Mouse (Mus musculus) ES-E14 (cell line): ENCODE results near the gene Slc39a5. TPM values are rescaled to one million over a fixed set of nuclear protein-coding genes. Genes with fewer than 3 reads are reported as not detected.

ENCODE experiments used
- DNase-seq: peaks from one replicate; pipeline ENCODE4 v3.0.0-alpha.2; 2013; ENCODE audit warnings: low read depth, low spot score
- H3K27ac ChIP-seq: 2 replicates; pipeline ENCODE4 v1.5.1; 2012; ENCODE audit warnings: low read depth, mild to moderate bottlenecking, low read length, moderate library complexity, mixed read lengths; ENCODE audit not compliant: poor library complexity, insufficient read depth, severe bottlenecking
- H3K36me3 ChIP-seq: 2 replicates; pipeline ENCODE4 v1.6.1; 2012; ENCODE audit warnings: mild to moderate bottlenecking, low read length, moderate library complexity, mixed read lengths; ENCODE audit not compliant: control insufficient read depth, poor library complexity, insufficient read depth, severe bottlenecking
- H3K4me1 ChIP-seq, 2 experiments: fragments of 150-350 bp in 1 of 2; sonication (generic) in 1 of 2; 2 replicates each; pipeline ENCODE4 v1.6.1; 2012; ENCODE audit warnings: low read length in 2 of 2, mild to moderate bottlenecking in 1 of 2, mixed read lengths in 1 of 2; ENCODE audit not compliant: control insufficient read depth in 2 of 2, insufficient read depth in 2 of 2, poor library complexity in 1 of 2
- H3K4me3 ChIP-seq, 2 experiments: fragments of 150-350 bp in 1 of 2; sonication (generic) in 1 of 2; 2 replicates each; pipeline ENCODE4 v1.5.1; 2012; ENCODE audit warnings: low read length in 2 of 2, low read depth in 1 of 2, mild to moderate bottlenecking in 1 of 2, mixed read lengths in 1 of 2; ENCODE audit not compliant: insufficient read depth in 1 of 2, poor library complexity in 1 of 2, severe bottlenecking in 1 of 2
- H3K9ac ChIP-seq: 2 replicates; pipeline ENCODE4 v1.6.1; 2012; ENCODE audit warnings: low read depth, mild to moderate bottlenecking, low read length, mixed read lengths; ENCODE audit not compliant: poor library complexity, insufficient read depth, severe bottlenecking
- H3K9me3 ChIP-seq: fragments of 150-350 bp; sonication (generic); 2 replicates; pipeline ENCODE4 v1.6.1; 2012; ENCODE audit warnings: low read depth, mild to moderate bottlenecking, low read length; ENCODE audit not compliant: control insufficient read depth, insufficient read depth
- CHD2 ChIP-seq: IDR thresholded peaks from 2 replicates; pipeline ENCODE4 v1.6.1; 2014; ENCODE audit warnings: mild to moderate bottlenecking, low read depth, low read length, inconsistent platforms
- HCFC1 ChIP-seq: IDR thresholded peaks from 2 replicates; pipeline ENCODE4 v1.6.1; 2012; ENCODE audit warnings: low read length, inconsistent platforms, borderline replicate concordance; ENCODE audit not compliant: insufficient read depth
- MAFK ChIP-seq: IDR thresholded peaks from 2 replicates; pipeline ENCODE4 v1.6.1; 2014; ENCODE audit warnings: mild to moderate bottlenecking, low read depth, low read length, inconsistent platforms; ENCODE audit not compliant: insufficient read depth
- ZC3H11A ChIP-seq: IDR thresholded peaks from 2 replicates; pipeline ENCODE4 v1.6.1; 2012; ENCODE audit warnings: low read depth, mild to moderate bottlenecking, inconsistent platforms, low read length, borderline replicate concordance
- ZNF384 ChIP-seq: IDR thresholded peaks from 2 replicates; pipeline ENCODE4 v1.6.1; 2012; ENCODE audit warnings: low read depth, low read length, inconsistent platforms
- in situ Hi-C, 2 experiments: fragments of 600-800 bp; cut with MboI; formaldehyde crosslinking; loops; one replicate each; pipeline ENCODE4 v1.15.1; 2025; ENCODE audit warnings: low sequenced_read_pairs in 2 of 2, inconsistent platforms in 1 of 2; ENCODE audit not compliant: unreplicated experiment in 2 of 2
- total RNA-seq: library from RNA; depleted of rRNA; stranded (reverse); fragments of 300-350 nt; gene quantifications from 2 replicates; pipeline ENCODE4 v1.2.3, GENCODE M21; 2012; rRNA removed

The Slc39a5 gene
- total RNA-seq, 1 experiment = 0.36 TPM

DNA sequence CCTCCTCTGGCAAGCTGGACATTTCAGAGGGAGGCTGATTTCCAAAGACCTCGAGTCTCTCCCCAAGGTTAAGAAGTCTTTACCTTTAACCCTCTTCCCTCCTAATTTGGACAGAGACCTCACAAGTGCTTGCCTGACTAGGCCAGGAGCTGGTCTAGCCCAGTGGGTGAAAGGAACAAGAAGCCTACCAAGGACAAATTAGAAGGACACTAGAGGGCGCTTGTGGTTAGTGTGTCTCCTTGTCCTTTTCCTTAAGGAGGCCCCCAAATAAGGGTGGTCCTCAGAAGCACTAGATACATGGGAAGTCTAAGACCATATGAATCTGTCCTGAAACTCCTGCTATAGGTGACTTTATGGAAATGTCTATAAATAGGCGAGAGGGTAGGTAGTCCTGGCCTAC, 38.5 kb downstream of the Slc39a5 start:
- H3K4me1 ChIP-seq = peaks cover 0 to 2% of the 10 kb centered on the region in 2 experiments; a peak in 1 of 4 replicates
- in situ Hi-C loops = no loop called here
- no peaks in the 10 kb centered on the region for H3K9me3 ChIP-seq
- H3K27ac ChIP-seq = no peak overlapping the region
- no peak overlapping the region for H3K4me3 ChIP-seq
- TF ChIP-seq HCFC1 = no peak
- no peak for TF ChIP-seq ZNF384
- TF ChIP-seq CHD2 = no peak
- H3K9ac ChIP-seq = no peak overlapping the region
- no peak for DNase-seq
- peaks cover 56% of the 10 kb centered on the region for H3K36me3 ChIP-seq

DNA sequence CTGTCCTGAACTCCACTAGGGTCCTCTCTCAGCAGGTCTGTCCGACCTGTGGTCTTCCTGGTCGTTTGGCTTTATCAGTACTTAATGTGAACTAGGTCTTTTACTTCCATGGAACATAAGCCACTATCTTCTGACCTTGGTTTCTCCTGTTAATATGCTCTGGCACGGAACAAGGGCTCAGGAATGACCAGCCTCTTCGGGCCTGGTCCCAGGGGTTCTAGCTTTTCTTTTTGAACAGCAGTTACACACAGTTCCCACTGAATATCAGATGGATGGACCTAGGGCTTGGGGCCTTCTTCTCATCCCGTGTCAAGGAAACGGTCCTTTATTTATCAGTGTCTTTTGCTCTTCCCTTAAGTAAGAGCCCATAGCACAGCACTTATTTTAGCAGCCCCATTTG, 39.2 kb downstream of the Slc39a5 start:
- Histone ChIP-seq H3K9me3 (no peaks in the 10 kb centered on the region), H3K4me3 (no peak overlapping the region), H3K4me1 (peaks cover 0 to 2% of the 10 kb centered on the region in 2 experiments; a peak in 1 of 4 replicates), H3K36me3 (peaks cover 56% of the 10 kb centered on the region), H3K9ac (no peak overlapping the region), H3K27ac (no peak overlapping the region)
- no peak for DNase-seq
- in situ Hi-C loops = no loop called here
- TF ChIP-seq CHD2 = no peak
- TF ChIP-seq ZNF384 = no peak
- no peak for TF ChIP-seq MAFK
- TF ChIP-seq ZC3H11A = no peak

DNA sequence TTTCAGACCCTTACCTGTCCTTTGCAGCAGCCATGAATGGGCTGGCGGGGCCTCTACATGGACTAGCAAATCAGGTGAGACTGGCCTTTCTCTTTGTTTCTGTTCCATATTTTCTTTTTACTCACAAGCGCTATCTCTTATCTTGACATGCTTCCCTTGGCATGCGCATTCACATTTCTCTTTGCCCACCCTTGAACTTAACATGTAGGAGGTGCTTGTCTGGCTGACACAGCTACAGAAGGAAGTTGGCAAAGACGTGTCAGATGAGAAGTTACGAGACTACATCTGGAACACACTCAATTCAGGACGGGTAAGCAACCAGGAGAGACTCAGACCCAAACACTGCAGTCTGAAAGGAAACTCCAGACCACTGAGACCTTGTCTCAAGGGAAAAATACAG, 41.8 kb downstream of the Slc39a5 start:
- H3K9me3 ChIP-seq = no peaks in the 10 kb centered on the region
- H3K4me3 ChIP-seq = no peak overlapping the region
- in situ Hi-C loops = no loop called here
- H3K9ac ChIP-seq = no peak overlapping the region
- TF ChIP-seq ZC3H11A (no peak), HCFC1 (no peak), CHD2 (no peak), ZNF384 (no peak), MAFK (no peak)
- peaks cover 52% of the 10 kb centered on the region for H3K36me3 ChIP-seq
- H3K4me1 ChIP-seq = no peaks in the 10 kb centered on the region
- no peak overlapping the region for H3K27ac ChIP-seq
- DNase-seq = no peak

DNA sequence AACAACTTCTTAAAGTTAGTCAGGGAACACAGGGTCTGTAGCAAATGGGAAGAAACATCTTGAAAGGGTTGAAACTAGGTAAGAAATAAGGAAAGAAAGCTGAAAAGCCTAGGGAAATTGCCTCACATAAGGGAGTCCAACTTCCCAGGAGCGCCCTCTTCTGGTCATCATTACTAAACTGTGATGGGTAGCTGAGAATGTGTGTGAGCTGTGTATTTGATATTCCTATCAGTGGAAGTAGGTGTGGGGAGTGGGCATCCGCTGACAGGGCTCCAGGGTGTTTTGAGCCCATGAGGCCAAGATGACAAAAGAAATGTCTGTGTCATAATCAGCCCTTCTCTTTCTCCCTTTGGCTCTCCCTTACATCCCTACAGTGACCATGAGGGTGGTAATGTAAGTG, 42.2 kb downstream of the Slc39a5 start:
- H3K4me3 ChIP-seq = no peak overlapping the region
- DNase-seq = no peak
- H3K36me3 ChIP-seq = peaks cover 55% of the 10 kb centered on the region
- in situ Hi-C loops = no loop called here
- H3K9ac ChIP-seq = no peak overlapping the region
- no peaks in the 10 kb centered on the region for H3K4me1 ChIP-seq
- no peaks in the 10 kb centered on the region for H3K9me3 ChIP-seq
- TF ChIP-seq ZNF384 = no peak
- no peak for TF ChIP-seq CHD2
- no peak for TF ChIP-seq HCFC1
- no peak for TF ChIP-seq MAFK
- no peak for TF ChIP-seq ZC3H11A
- H3K27ac ChIP-seq = no peak overlapping the region

DNA sequence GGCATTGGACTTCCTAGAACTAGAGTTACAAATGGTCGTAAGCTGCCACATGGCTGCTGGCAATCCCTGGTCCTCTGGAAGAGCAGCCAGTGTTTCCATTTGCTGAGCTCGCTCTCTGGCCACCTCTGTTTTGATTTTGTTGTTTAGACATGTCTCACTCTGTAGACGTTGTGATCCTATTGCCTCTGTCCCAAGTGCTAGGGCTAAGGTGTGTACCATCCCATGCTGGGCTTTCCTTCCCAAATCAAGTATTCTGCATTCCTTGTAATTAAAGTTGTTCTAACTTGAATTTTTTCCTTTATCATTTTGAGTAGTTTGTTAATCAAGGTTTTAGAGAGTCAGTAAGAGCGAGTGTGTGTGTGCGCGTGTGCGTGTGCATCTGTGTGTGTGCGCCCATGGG, 53.5 kb downstream of the Slc39a5 start:
- DNase-seq = no peak
- H3K36me3 ChIP-seq = peaks cover 25% of the 10 kb centered on the region
- in situ Hi-C loops = no loop called here
- H3K9ac ChIP-seq = no peak overlapping the region
- TF ChIP-seq ZNF384 = no peak
- TF ChIP-seq ZC3H11A = no peak
- no peak for TF ChIP-seq MAFK
- TF ChIP-seq HCFC1 = no peak
- no peak for TF ChIP-seq CHD2
- H3K9me3 ChIP-seq = no peaks in the 10 kb centered on the region
- H3K4me3 ChIP-seq = no peak overlapping the region
- H3K27ac ChIP-seq = no peak overlapping the region
- H3K4me1 ChIP-seq = peaks cover 5 to 7% of the 10 kb centered on the region in 2 experiments; a peak in 3 of 4 replicates

Other genes starting within 250 kb of the Slc39a5 start
- 23.2 and 30.8 TPM in 2 replicates for gene Rbms2, start 220.9 kb downstream of the Slc39a5 start, total RNA-seq
- gene Gls2, start 206.8 kb downstream of the Slc39a5 start, total RNA-seq = 21.9 and 40.7 TPM in 2 replicates
- gene Spryd4, start 189.4 kb downstream of the Slc39a5 start, total RNA-seq = 22.1 and 24.9 TPM in 2 replicates
- 2.8 and 6.8 TPM in 2 replicates for gene Mip, start 175.4 kb downstream of the Slc39a5 start, total RNA-seq
- 69.7 and 106 TPM in 2 replicates for gene Timeless, start 169.2 kb downstream of the Slc39a5 start, total RNA-seq
- gene Apon, start 147.1 kb downstream of the Slc39a5 start, total RNA-seq = 0.31 and 0.69 TPM in 2 replicates
- gene Apof, start 132.6 kb downstream of the Slc39a5 start, total RNA-seq = 1.4 and 2.1 TPM in 2 replicates
- 10.6 and 22.7 TPM in 2 replicates for gene Stat2, start 130.7 kb downstream of the Slc39a5 start, total RNA-seq
- gene Il23a, start 102.5 kb downstream of the Slc39a5 start, total RNA-seq = 4.1 and 6.1 TPM in 2 replicates
- gene Pan2, start 97.9 kb downstream of the Slc39a5 start, total RNA-seq = 21.9 and 25.4 TPM in 2 replicates
- 218 and 257 TPM in 2 replicates for gene Cnpy2, start 78.8 kb downstream of the Slc39a5 start, total RNA-seq
- gene Cs, start 63.5 kb downstream of the Slc39a5 start, total RNA-seq = 107 and 143 TPM in 2 replicates
- gene Coq10a, start 32.2 kb downstream of the Slc39a5 start, total RNA-seq = 8.2 and 10.1 TPM in 2 replicates
- 11.1 and 11.4 TPM in 2 replicates for gene Ankrd52, start 24.1 kb downstream of the Slc39a5 start, total RNA-seq
- 25.3 and 28.2 TPM in 2 replicates for gene Nabp2, start 10.3 kb upstream of the Slc39a5 start, total RNA-seq
- 39.6 and 41.3 TPM in 2 replicates for gene Rnf41, start 10.4 kb upstream of the Slc39a5 start, total RNA-seq
- gene Smarcc2, start 58.0 kb upstream of the Slc39a5 start, total RNA-seq = 18.9 and 22.8 TPM in 2 replicates
- gene Myl6, start 92.9 kb upstream of the Slc39a5 start, total RNA-seq = 894 and 1,090 TPM in 2 replicates
- 2.0 and 3.7 TPM in 2 replicates for gene Myl6b, start 97.5 kb upstream of the Slc39a5 start, total RNA-seq
- gene Esyt1, start 124.6 kb upstream of the Slc39a5 start, total RNA-seq = 62.7 and 135 TPM in 2 replicates
- gene Zc3h10, start 146.5 kb upstream of the Slc39a5 start, total RNA-seq = 18.8 and 19.5 TPM in 2 replicates
- gene Rpl41, start 148.1 kb upstream of the Slc39a5 start, total RNA-seq = 5,552 and 6,346 TPM in 2 replicates
- 127 and 170 TPM in 2 replicates for gene Pa2g4, start 164.8 kb upstream of the Slc39a5 start, total RNA-seq
- gene Erbb3, start 188.4 kb upstream of the Slc39a5 start, total RNA-seq = 24.9 and 30.3 TPM in 2 replicates
- gene Rps26, start 225.5 kb upstream of the Slc39a5 start, total RNA-seq = 1,660 and 1,982 TPM in 2 replicates
- gene Ikzf4, start 244.8 kb upstream of the Slc39a5 start, total RNA-seq = 1.4 and 1.9 TPM in 2 replicates